9 mouse cellular contexts compared by ENCODE assay signal in genomic region chr2:128373363-128374252, GRCm38 (mm10).
A peak's percentile ranks its signal among the peaks of the same experiment; 100 is the strongest.
DNase-seq lines count a peak whose midpoint lies in the region; ATAC-seq lines count a peak whose summit lies in the region.
"Had no signal": no experiment of that assay in that cellular context is flagged by ENCODE, and none has a peak within 500 bp of the region (broad histone marks: within the 10 kb centered on the region; RNA-seq: fewer than 3 reads in every experiment).

No protein-coding gene starts in this region.

- H3K4me2 ChIP-seq in liver, embryonic 11.5 days, result no peak overlapping the region
- no peak overlapping the region for H3K4me2 ChIP-seq in liver, embryonic 16.5 days (ENCODE audit: low read depth, low read length)
- H3K4me2 ChIP-seq: limb, embryonic 12.5 days had no signal

- no peaks in the 10 kb centered on the region for H3K27me3 ChIP-seq in liver, embryonic 11.5 days (replicated peaks; ENCODE audit: control insufficient read depth, insufficient read depth, low read length)
- H3K27me3 ChIP-seq in liver, embryonic 16.5 days (ENCODE audit: control insufficient read depth, insufficient read depth, low read depth, low read length), result no peaks in the 10 kb centered on the region
- H3K27me3 ChIP-seq: limb, embryonic 12.5 days had no signal

- no peak overlapping the region for H3K9ac ChIP-seq in liver, embryonic 11.5 days (ENCODE audit: low read depth, low read length)
- no peak overlapping the region for H3K9ac ChIP-seq in liver, embryonic 16.5 days (ENCODE audit: low read depth, low read length)
- H3K9ac ChIP-seq: limb, embryonic 12.5 days had no signal

- ATAC-seq in liver, embryonic 11.5 days (replicated peaks; ENCODE audit: low FRiP score), result no peak
- ATAC-seq in liver, embryonic 16.5 days (ENCODE audit: low read depth), result 0 out of 2 replicates have a peak, but pooled peaks have one; percentile 11
- no peak for ATAC-seq in activated CD4-positive, CD25-positive, alpha-beta regulatory T cell, adult 4 months

- no peaks in the 10 kb centered on the region for H3K9me3 ChIP-seq in liver, embryonic 11.5 days (ENCODE audit: control insufficient read depth, low read length)
- no peaks in the 10 kb centered on the region for H3K9me3 ChIP-seq in liver, embryonic 16.5 days (replicated peaks; ENCODE audit: control insufficient read depth, low read length)

- H3K4me3 ChIP-seq in liver, embryonic 11.5 days (ENCODE audit: low read depth, low read length), result no peak overlapping the region
- H3K4me3 ChIP-seq in brown adipose tissue, adult 24 weeks (ENCODE audit: insufficient read depth, low read depth, low read length), result no peak overlapping the region
- no peak overlapping the region for H3K4me3 ChIP-seq in liver, embryonic 16.5 days (ENCODE audit: low read depth, low read length)
- H3K4me3 ChIP-seq: limb, embryonic 12.5 days had no signal

- 60% methylated on average over 12 of the region's 12 CpGs for WGBS in liver, embryonic 11.5 days
- WGBS in liver, embryonic 16.5 days (ENCODE audit: insufficient replicate concordance), result 35% methylated on average over 12 of the region's 12 CpGs

- H3K27ac ChIP-seq in liver, embryonic 11.5 days (ENCODE audit: low read depth, low read length), result no peak overlapping the region
- H3K27ac ChIP-seq in brown adipose tissue, adult 24 weeks (replicated peaks; ENCODE audit: low read depth, low read length), result peak overlapping the region; percentile 80
- H3K27ac ChIP-seq in liver, embryonic 16.5 days (ENCODE audit: low read length), result 0 out of 2 replicates have a peak overlapping the region, but pooled peaks have one; percentile 29
- H3K27ac ChIP-seq: limb, embryonic 12.5 days had no signal

- H3K4me1 ChIP-seq in liver, embryonic 11.5 days (replicated peaks; ENCODE audit: control insufficient read depth, insufficient read depth, low read length), result peaks cover 2% of the 10 kb centered on the region
- peaks cover 12% of the 10 kb centered on the region for H3K4me1 ChIP-seq in brown adipose tissue, adult 24 weeks (ENCODE audit: control insufficient read depth, insufficient read depth, insufficient read length, low read length)
- peaks cover 9% of the 10 kb centered on the region for H3K4me1 ChIP-seq in liver, embryonic 16.5 days (ENCODE audit: control insufficient read depth, low read depth, low read length)

- peak; percentile 23 for DNase-seq in liver
- DNase-seq in liver, embryonic 11.5 days (ENCODE audit: low spot score), result no peak
- DNase-seq in spleen, adult 18-20 months, result peak; percentile 60 to 74
- DNase-seq in testis, postnatal 14 days (ENCODE audit: low spot score), result no peak
- DNase-seq in adrenal gland, postnatal 14 days, result no peak

- H3K36me3 ChIP-seq in liver, embryonic 11.5 days (ENCODE audit: control insufficient read depth, insufficient read depth, low read length), result no peaks in the 10 kb centered on the region
- H3K36me3 ChIP-seq in liver, embryonic 16.5 days (ENCODE audit: control insufficient read depth, insufficient read depth), result no peaks in the 10 kb centered on the region
- H3K36me3 ChIP-seq: limb, embryonic 12.5 days had no signal

Comparison
In these comparisons a context has a peak if more than half of its experiments do, and no peak if none do; other contexts are left out.
1. DNase-seq: peak in liver (single experiment) and spleen, adult 18-20 months (2 of 2); none in liver, embryonic 11.5 days (single experiment), testis, postnatal 14 days (single experiment) and adrenal gland, postnatal 14 days (single experiment).